ENCODE assay signal across 19 mouse cellular contexts in genomic region chr11:57042057-57042456, GRCm38 (mm10). TPM values are rescaled to one million over a fixed set of nuclear protein-coding genes. Genes with fewer than 3 reads are reported as not detected.
DNase-seq lines count a peak whose midpoint lies in the region; TF ChIP-seq lines count a peak whose summit lies in the region.
"Had no signal": no experiment of that assay in that cellular context is flagged by ENCODE, and none has a peak within 500 bp of the region (broad histone marks: within the 10 kb centered on the region; RNA-seq: fewer than 3 reads in every experiment).

No protein-coding gene starts in this region.

- intact Hi-C loops in left cerebral cortex, adult 2 months (cut with DNase I) = no loop called here

- TF ChIP-seq CTCF in layer of hippocampus, adult 2 months (conservative IDR thresholded peaks at IDR 0.05) = 0 out of 2 replicates have a peak, but pooled peaks have one; percentile 3
- TF ChIP-seq CTCF in left cerebral cortex, adult 2 months (IDR thresholded peaks at IDR 0.05) = no peak

- H3K4me3 ChIP-seq in layer of hippocampus, adult 2 months = no peak overlapping the region
- no peak overlapping the region for H3K4me3 ChIP-seq in left cerebral cortex, adult 2 months
- H3K4me3 ChIP-seq: embryonic facial prominence, embryonic 10.5 days; embryonic facial prominence, embryonic 12.5 days; forebrain, embryonic 13.5 days; forebrain, embryonic 15.5 days had no signal

- H3K27ac ChIP-seq in layer of hippocampus, adult 2 months = peak overlapping the region; percentile 54; the same call in 1 of the 2 replicates
- peak overlapping the region; percentile 71; the same call in 1 of the 2 replicates for H3K27ac ChIP-seq in left cerebral cortex, adult 2 months
- H3K27ac ChIP-seq: embryonic facial prominence, embryonic 10.5 days; embryonic facial prominence, embryonic 12.5 days; forebrain, embryonic 13.5 days; forebrain, embryonic 15.5 days had no signal

- DNase-seq in layer of hippocampus, adult 2 months (ENCODE audit: low spot score in 2 of 2) = no peak
- DNase-seq in layer of hippocampus, postnatal 10 days (ENCODE audit: low spot score in 2 of 2) = no peak
- no peak for DNase-seq in left cerebral cortex, adult 2 months (ENCODE audit: extremely low spot score in 1 of 2, low spot score in 2 of 2)
- DNase-seq in left cerebral cortex, adult 11 months (ENCODE audit: low spot score) = no peak
- DNase-seq in brain, adult 2 months (ENCODE audit: low read depth, low spot score) = peak; percentile 56
- DNase-seq in heart, postnatal 4 days = no peak
- DNase-seq: adrenal gland, adult 2 months; adrenal gland, postnatal 10 days; adrenal gland, postnatal 25 days; cerebellum, adult 11-12 months; cerebellum, adult 2 months; cerebellum, adult 9-10 months; cerebellum, postnatal 10 days; cerebellum, postnatal 25 days had no signal

RNA-seq across cellular contexts. Expression of gene Gria1, which starts 30.9 kb away (rescaled TPM):
- total RNA-seq in layer of hippocampus, adult 2 months (2021) = 100 to 1,000 TPM; 751 TPM
- 100 to 1,000 TPM; 456 to 489 TPM for total RNA-seq in layer of hippocampus, postnatal 10 days (2021)
- 100 to 1,000 TPM; 225 to 245 TPM for total RNA-seq in left cerebral cortex, adult 2 months (2021)
- total RNA-seq in heart, postnatal 4 days (2021) = 1 to 10 TPM in 1 of 2 experiments, under 1 TPM in 1; 0.99 to 1.2 TPM
- total RNA-seq: MEL had no signal

Comparison
In these comparisons a context has a peak if more than half of its experiments do, and no peak if none do; other contexts are left out.
1. RNA of gene Gria1, which starts 30.9 kb away (total RNA-seq): 751 TPM in layer of hippocampus, adult 2 months, 456 to 489 TPM in layer of hippocampus, postnatal 10 days and 225 to 245 TPM in left cerebral cortex, adult 2 months; 0.99 to 1.2 TPM in heart, postnatal 4 days; every median in the first group is over 100 times any median in the second.